Mouse (Mus musculus) left cerebral cortex, postnatal 14 days (tissue): ENCODE measurements around the gene Tcf3. TPM values are rescaled to one million over a fixed set of nuclear protein-coding genes. Genes with fewer than 3 reads are reported as not detected.

Experiments used
- DNase-seq, 2 experiments: peaks; one replicate each; pipeline ENCODE4 v3.0.0; 2021 to 2022; ENCODE audit warnings: low spot score in 2 of 2, mixed read lengths in 1 of 2
- intact Hi-C: fragments of 180-260 bp; cut with DNase I; formaldehyde crosslinking; loops from one replicate; pipeline ENCODE4 v1.15.1; 2025
- total RNA-seq, 2 experiments: library from RNA; stranded (reverse); gene quantifications; 2 replicates each; pipeline ENCODE4 v1.2.3; 2021

Gene Tcf3
- total RNA-seq, 2 experiments from 2014 or later: 26.6 to 29.1 TPM

- no peak for DNase-seq
- intact Hi-C loops: no loop called here
These were observed 40.8 kb downstream of the Tcf3 start for GRCm38 (mm10) chr10:80392687-80393086.

- intact Hi-C loops: no loop called here
- DNase-seq: no peak
These were observed 42.8 kb downstream of the Tcf3 start for GRCm38 (mm10) chr10:80390697-80391096.

GRCm38 (mm10) chr10:80389185-80389708 lies 44.2 kb downstream of the Tcf3 start:
- intact Hi-C loops: no loop called here
- DNase-seq: no peak

- no peak for DNase-seq
- intact Hi-C loops: no loop called here
These were observed 44.7 kb downstream of the Tcf3 start for GRCm38 (mm10) chr10:80388731-80389130.

GRCm38 (mm10) chr10:80387522-80387959 lies 45.9 kb downstream of the Tcf3 start, which contains the start of gene Mex3d:
TSS of gene Mex3d (minus strand) at chr10:80387659.
- intact Hi-C loops: no loop called here
- peak; percentile 79 to 91 for DNase-seq

GRCm38 (mm10) chr10:80386735-80387471 lies 46.5 kb downstream of the Tcf3 start:
- no peak for DNase-seq

GRCm38 (mm10) chr10:80385811-80386734 lies 47.4 kb downstream of the Tcf3 start:
- intact Hi-C loops: no loop called here
- peak in 1 of 2 experiments; percentile 67 for DNase-seq

More at GRCm38 (mm10) chr10:80386735-80387471, 46.5 kb downstream of the Tcf3 start:
- intact Hi-C loops: no loop called here

- DNase-seq: no peak
- intact Hi-C loops: no loop called here
These were observed 48.1 kb downstream of the Tcf3 start for GRCm38 (mm10) chr10:80385310-80385709.

GRCm38 (mm10) chr10:80384709-80385108 lies 48.7 kb downstream of the Tcf3 start:
- intact Hi-C loops: no loop called here
- no peak for DNase-seq

- intact Hi-C loops: no loop called here
- DNase-seq: no peak
These were observed 49.3 kb downstream of the Tcf3 start for GRCm38 (mm10) chr10:80384115-80384639.

GRCm38 (mm10) chr10:80383431-80383830 lies 50.0 kb downstream of the Tcf3 start:
- no peak for DNase-seq
- intact Hi-C loops: no loop called here

- intact Hi-C loops: no loop called here
- no peak for DNase-seq
These were observed 50.6 kb downstream of the Tcf3 start for GRCm38 (mm10) chr10:80382641-80383365.

GRCm38 (mm10) chr10:80377716-80378115 lies 55.7 kb downstream of the Tcf3 start:
- DNase-seq: no peak
- intact Hi-C loops: no loop called here

- intact Hi-C loops: no loop called here
These were observed 57.3 kb downstream of the Tcf3 start for GRCm38 (mm10) chr10:80376160-80376559.

GRCm38 (mm10) chr10:80374063-80374462 lies 59.4 kb downstream of the Tcf3 start:
- peak; percentile 88 to 89 for DNase-seq
- intact Hi-C loops: loop anchor here (2.0 to 5.0 kb wide), 2 partner anchors 33 to 197 kb away; partner anchors contain the start of gene Efna2

More at GRCm38 (mm10) chr10:80376160-80376559, 57.3 kb downstream of the Tcf3 start:
- peak; percentile 95 to 97 for DNase-seq

GRCm38 (mm10) chr10:80372706-80373105 lies 60.7 kb downstream of the Tcf3 start:
- no peak for DNase-seq
- intact Hi-C loops: loop anchor here (5.0 kb wide), 1 partner anchor 195 kb away; the partner anchor contains the start of gene Efna2

- DNase-seq: no peak
- intact Hi-C loops: loop anchor here (5.0 kb wide), 1 partner anchor 195 kb away; the partner anchor contains the start of gene Efna2
These were observed 61.5 kb downstream of the Tcf3 start for GRCm38 (mm10) chr10:80371983-80372382.

- peak; percentile 69 to 92 for DNase-seq
- intact Hi-C loops: loop anchor here (5.0 kb wide), 1 partner anchor 194 kb away; the partner anchor contains the start of gene Efna2
These were observed 62.0 kb downstream of the Tcf3 start for GRCm38 (mm10) chr10:80371411-80371966.
